Mouse (Mus musculus) spleen, postnatal 4 days (tissue): Measurements from ENCODE around the gene Gm17455.
A peak's percentile ranks its signal among the peaks of the same experiment; 100 is the strongest.

ENCODE experiments used
- DNase-seq, 2 experiments: peaks; one replicate each; pipeline ENCODE4 v3.0.0; 2022; ENCODE audit warnings: low spot score in 2 of 2

The Gm17455 gene

DNA sequence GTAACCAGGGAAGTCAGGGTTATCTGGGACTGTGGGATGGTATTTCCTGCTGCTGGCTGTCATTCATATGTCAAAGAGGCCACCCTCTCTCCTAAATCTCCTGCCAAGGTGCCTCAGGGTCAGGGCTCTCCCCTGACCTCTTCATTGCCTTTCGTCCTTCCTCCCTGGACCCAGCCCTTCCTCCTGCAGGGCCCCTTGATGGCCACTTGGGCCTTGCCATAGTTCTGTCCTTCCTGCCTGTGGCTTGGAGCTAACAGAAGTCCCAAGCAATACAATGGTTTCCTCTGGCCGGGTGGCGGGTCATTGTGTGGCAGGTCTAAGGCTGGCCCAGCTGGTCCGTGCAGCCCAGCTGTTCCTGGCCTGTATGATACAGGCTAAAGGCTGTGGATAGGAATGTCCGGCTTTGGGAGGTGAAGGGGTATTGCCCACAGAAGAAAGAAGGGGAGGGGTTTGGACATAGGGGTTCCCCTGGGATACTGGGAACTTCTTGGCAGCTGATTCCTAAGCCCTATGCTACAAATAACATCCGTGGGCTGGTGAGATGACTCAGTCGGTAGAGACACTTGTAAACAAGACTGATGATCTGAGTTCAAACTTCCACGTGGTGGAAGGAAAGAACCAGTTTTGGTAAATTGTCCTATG is 25.5 kb upstream of the Gm17455 start:
- DNase-seq, result no peak

- DNase-seq, result no peak
Observed at GRCm38 (mm10) chr10:60376704-60377103, 22.8 kb upstream of the Gm17455 start.

DNA sequence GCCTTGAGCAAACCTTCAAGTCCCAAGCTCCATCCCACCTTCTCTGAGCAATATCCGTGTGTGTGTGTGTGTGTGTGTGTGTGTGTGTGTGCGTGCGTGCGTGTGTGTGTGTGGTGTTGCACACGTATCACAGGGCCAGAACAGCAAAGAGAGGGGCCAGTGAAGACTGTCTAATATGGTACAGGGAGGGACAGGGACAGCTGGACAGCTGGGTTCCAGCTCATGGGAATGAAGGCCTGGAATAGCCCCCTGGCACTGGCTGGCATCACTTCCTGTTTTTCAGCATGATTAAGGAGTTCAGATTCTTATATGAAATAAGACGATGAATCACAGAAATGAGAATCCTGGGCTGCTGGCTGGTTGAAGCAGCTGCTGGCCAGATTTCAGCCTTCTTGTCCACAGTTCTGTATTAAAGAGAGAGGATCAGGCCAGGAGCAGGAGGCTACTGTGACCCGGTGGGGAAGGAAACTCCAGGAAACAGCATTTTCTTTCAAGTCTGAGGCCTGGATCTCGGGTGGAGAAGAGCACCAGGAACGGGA is 20.0 kb upstream of the Gm17455 start:
- no peak for DNase-seq

DNA sequence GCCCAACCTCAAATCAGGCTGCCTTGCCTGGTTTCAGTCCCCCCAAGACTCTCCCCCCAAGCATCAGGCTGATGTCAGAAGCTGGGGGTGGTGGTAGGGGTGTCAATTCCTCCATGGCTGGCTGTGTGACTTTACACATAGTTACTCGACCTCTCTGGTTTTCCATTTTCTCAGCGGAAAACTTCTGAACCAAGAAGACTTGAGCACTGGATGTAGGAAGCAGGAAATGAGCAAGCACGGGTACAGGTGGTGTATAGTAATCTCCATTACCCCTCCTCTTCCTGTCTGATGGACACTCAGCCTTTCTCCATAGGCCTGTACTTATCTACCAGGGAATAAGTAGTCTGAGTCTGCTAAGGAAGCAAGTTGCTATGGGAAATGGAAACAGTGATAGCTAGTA is 19.3 kb upstream of the Gm17455 start:
- no peak for DNase-seq

GRCm38 (mm10) chr10:60381142-60381925 is 18.2 kb upstream of the Gm17455 start:
- DNase-seq, result no peak

- peak in 1 of 2 experiments; percentile 34 for DNase-seq
Observed at GRCm38 (mm10) chr10:60388332-60388731, 11.2 kb upstream of the Gm17455 start.

DNA sequence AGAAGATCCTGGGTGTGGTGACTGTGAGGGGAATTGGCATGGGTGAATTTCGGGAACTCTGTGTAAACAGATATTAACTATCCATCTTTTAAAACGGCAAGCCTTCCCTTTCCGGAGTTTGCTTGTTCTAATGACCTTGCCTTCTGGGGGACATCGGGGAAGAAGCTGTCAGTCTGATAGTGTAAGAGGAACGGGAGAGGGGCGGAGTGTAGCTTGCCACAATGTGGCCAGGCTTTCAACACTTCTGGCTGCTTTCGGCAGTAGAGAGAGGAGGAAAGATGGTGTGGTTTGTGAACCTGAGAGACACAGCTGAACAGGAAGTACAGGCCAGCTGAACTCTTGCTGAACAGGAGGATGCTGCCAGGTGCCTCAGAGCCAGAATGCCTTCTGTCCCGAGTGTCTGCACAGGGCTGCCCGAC is 10.1 kb upstream of the Gm17455 start:
- peak; percentile 46 to 73 for DNase-seq

DNA sequence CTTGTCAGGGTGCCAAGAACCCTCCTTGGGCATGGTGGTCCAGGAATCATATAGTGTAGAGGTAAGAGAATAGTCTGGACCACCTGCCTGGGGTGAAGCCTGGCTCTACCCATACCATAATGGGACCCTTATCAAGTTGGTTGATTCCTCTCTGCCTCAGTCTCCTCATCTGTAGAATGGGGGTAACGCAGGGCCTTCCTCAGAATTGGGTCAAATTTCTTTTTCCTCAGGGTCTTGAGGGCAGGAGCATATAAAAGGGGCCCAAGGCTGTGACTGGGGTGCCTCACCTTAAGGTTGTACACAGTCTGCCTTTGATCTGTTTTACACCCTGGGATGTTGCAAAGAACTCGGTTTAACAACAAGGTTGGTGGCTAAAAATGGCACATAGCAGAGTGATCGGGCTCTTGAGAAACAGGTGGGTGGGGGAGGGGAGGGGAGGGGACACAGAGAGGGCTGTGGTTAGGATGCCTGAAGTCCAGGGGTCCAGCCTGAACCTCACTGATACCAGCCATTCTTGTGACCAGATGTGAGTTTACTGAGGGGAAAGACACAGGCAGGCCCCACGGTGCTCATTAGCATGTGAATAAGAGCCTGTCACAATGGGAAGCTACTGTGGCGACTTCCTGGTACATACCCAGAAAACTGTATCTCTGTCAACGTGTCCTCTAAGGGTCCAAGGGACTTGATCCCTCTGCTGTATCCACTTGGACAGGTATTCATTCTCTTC is 9.2 kb upstream of the Gm17455 start:
- DNase-seq, result no peak

DNA sequence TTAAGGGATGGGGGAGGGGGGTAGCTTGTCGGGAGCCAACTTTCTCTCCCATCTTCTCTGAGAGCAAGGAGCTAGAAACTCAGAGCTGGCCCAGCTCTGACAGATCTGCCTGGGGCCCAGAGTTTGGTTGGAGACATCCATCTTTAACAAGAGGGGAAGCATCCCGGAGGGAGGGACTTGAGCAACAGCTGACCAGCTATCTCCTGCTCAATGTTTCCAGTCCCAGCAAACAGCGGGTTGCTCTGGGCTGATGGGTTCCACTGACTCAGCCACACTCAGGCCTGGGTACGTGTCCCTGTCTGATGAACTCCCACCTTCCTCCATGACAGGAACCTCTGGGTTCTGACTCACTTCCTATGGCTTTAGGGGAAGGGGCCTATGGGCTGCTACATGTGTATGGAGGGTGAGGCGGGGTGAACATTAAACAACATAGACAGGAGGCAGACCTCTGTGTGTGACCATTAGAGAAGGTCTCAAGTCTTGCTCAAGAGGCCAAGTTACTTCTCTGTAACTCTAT is 8.6 kb upstream of the Gm17455 start:
- no peak for DNase-seq

DNA sequence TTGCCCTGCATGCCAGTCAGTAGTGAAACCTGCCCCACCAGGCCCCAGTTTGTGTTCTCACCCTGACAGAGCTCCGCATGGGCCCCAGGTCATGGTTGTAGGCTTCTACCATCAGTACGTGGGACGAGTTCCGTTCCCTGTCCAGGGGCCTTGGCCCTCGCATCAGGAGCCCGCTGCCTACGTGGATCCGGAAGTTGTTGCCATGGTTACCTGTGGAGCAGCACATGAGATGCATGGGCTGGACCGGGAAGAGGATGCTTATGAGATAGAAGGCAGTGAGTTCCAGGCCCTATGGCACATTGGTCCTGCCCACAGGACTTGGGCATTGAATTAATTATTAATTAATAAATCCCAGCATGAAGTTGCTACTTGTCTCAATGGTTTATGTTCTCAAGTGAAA is 7.9 kb upstream of the Gm17455 start:
- DNase-seq, result no peak

- DNase-seq, result no peak
Observed at GRCm38 (mm10) chr10:60394936-60395335, 4.6 kb upstream of the Gm17455 start.

- no peak for DNase-seq
Observed at GRCm38 (mm10) chr10:60395605-60396004, 3.9 kb upstream of the Gm17455 start.

GRCm38 (mm10) chr10:60398051-60398814 is 1.3 kb upstream of the Gm17455 start:
- no peak for DNase-seq

GRCm38 (mm10) chr10:60400507-60401295 is 1.2 kb downstream of the Gm17455 start:
- DNase-seq, result no peak

DNA sequence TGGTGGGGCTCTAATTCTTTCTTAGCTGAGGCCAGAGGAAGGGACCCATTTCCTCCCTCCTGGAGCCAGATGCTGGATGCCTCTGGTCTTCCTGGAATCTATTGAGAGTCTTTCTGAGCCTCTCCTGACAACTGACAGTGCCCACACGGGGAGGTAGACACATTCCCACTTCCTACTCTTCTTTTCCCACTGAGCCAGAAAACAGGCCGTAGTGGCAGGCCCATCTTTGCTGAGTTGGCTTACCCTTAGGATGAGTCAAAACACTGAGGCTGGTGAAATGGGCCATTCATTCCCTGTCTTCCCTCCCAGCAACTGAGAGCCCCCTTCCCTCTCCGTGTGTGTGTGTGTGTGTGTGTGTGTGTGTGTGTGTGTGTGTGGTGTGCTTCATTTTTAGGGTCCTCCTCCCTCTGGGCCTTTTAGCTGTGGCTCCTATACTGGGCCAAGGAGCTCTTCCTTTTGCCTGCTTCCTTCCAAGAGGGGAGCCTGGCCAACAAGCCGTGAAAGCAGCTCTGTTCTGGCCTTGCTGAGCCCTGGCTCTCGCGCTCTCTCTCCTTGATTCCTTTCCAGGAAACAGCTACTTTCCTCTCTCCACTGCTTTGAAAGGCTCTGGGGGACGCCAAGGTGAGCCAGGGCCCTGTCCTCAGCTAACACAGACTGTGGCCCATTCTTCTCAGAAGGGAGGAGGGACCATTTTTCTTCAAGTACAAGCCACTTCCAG is 6.1 kb downstream of the Gm17455 start:
- DNase-seq, result no peak

DNA sequence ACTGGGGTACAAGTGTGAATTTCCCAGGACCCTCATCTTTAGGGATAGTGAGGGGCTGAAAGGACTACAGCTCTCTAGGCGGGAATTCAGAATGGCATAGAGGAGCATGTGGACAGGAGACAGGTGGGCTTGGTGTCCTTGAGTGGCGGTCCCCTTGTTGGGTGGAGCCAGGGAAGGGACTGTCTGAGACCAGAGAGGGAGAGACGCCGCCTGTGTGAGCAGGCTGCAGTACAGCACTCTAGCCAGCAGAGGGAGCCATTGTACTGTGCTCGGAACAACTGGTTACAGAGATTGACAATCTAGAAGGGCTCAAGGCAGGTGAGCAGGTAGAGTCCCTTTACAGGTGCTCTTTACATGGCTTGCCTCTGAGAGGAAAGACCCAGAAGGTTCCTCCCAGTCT is 8.3 kb downstream of the Gm17455 start:
- peak; percentile 70 to 89 for DNase-seq

DNA sequence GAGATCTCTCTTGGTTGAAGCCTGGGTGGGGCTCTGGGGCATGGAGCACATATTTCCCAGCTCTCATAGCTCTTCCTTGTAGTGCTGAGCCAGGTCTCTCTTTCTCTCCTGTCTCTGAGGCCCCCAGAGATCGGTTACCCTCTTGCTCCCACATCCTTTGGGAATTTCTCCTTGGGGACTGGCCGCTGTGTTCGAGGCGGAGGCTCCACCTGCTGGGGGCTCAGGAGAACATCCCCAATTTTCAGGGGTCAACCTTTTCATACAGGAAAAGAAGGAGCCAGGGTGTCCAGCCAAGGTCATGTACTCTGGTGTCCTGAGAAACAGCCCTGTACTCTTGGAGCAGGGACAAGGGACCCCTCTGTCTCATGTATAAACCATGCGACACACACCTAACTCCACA is 12.3 kb downstream of the Gm17455 start:
- no peak for DNase-seq

DNA sequence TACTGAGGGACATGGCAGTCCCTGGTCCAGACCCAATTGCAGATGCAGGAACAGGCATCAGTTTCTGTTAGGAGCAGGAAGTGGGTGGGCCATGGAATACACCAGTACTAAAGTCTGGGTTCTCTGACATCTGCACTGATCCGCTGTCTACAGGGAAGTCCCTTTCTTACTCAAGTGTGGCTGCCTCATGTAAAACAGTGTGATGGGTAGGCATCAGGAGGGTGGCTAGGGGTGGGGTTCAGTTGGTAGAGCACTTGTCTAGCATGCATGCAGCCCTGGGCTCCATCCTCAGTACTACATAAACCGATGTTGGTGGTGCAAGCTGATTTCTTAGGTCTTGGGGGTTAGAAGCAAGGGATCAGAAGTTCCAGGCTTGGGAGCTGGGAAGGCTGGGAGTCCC is 14.2 kb downstream of the Gm17455 start:
- no peak for DNase-seq

DNA sequence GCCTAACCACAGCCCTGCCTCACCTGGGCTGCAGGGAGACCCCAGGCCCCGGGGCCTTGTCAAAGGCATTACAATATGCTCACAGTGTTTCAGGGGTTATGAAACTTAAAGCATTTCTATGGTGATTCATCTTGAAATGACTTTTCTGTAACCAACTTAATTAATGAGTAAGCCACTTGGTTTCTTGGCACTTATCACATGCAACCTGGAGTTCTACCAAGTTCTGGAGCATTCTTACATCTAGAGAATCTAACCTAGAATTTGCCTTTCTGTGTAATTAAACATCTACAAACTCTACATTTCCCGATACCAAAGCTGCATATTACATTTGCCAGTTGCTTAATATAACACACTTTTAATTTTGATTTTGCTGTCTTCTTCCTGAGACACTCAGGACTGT is 17.5 kb downstream of the Gm17455 start:
- DNase-seq, result no peak

DNA sequence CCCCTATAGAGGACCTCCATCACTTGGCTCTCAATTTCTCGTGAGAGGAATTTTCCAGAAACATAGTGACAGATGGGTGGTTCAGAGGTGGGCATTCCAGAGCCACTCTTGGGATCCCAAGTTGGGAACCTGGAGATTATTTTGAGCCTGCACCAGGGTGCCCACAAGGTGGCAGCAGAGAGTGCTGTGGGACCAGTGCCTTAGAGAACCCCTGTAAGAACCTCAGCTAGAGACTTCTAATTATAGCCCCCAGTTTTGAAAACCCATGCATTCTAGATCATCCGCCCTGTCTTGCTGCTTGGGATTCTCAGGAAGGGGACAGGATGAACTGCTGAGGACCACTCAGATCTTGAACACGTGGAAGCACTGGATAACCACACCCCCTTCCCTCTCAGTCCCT is 18.6 kb downstream of the Gm17455 start:
- DNase-seq, result peak; percentile 46 to 86
